Mouse (Mus musculus): Measurements from ENCODE around the gene Ube2t. TPM values are rescaled to one million over a fixed set of nuclear protein-coding genes. Genes with fewer than 3 reads are reported as not detected.

The Ube2t gene
- total and polyA plus RNA-seq, 3 experiments, result 3.2 to 5.9 (median 5.9) TPM

- intact Hi-C loops (cut with DNase I), result no loop called here
- Histone ChIP-seq H3K27ac (peak overlapping the region; percentile 62), H3K4me3 (no peak overlapping the region), H3K9ac (ENCODE audit: low read depth, low read length) (no peak overlapping the region), H3K36me3 (ENCODE audit: control insufficient read depth, insufficient read depth, low read length) (no peaks in the 10 kb centered on the region), H3K4me1 (ENCODE audit: control insufficient read depth, insufficient read depth, low read length) (peaks cover 12% of the 10 kb centered on the region), H3K27me3 (ENCODE audit: control insufficient read depth, insufficient read depth, low read length) (no peaks in the 10 kb centered on the region), H3K79me2 (replicated peaks; ENCODE audit: control insufficient read depth, insufficient read depth, low read length) (no peaks in the 10 kb centered on the region)
- TF ChIP-seq EP300 (IDR thresholded peaks at IDR 0.05; ENCODE audit: insufficient read depth, low read depth, low read length) (0 out of 2 replicates have a peak, but pooled peaks have one; percentile 28), CTCF (IDR thresholded peaks at IDR 0.05) (no peak), POLR2A (IDR thresholded peaks at IDR 0.05; ENCODE audit: insufficient read depth, low read depth, low read length) (no peak)
- DNase-seq, result peak; percentile 51 to 68
- WGBS, result 45% methylated on average over 2 of the region's 2 CpGs
These were observed 55.3 kb downstream of the Ube2t start for GRCm38 (mm10) chr1:135017656-135018015.

GRCm38 (mm10) chr1:135019087-135019774 is 56.9 kb downstream of the Ube2t start:
- DNase-seq, result no peak
- Histone ChIP-seq H3K27ac (no peak overlapping the region), H3K36me3 (ENCODE audit: control insufficient read depth, insufficient read depth, low read length) (no peaks in the 10 kb centered on the region), H3K4me1 (ENCODE audit: control insufficient read depth, insufficient read depth, low read length) (peaks cover 12% of the 10 kb centered on the region), H3K9ac (ENCODE audit: low read depth, low read length) (no peak overlapping the region), H3K27me3 (ENCODE audit: control insufficient read depth, insufficient read depth, low read length) (no peaks in the 10 kb centered on the region), H3K79me2 (replicated peaks; ENCODE audit: control insufficient read depth, insufficient read depth, low read length) (no peaks in the 10 kb centered on the region), H3K4me3 (no peak overlapping the region)
- WGBS, result 43% methylated on average over 13 of the region's 13 CpGs
- intact Hi-C loops (cut with DNase I), result no loop called here
- TF ChIP-seq POLR2A (IDR thresholded peaks at IDR 0.05; ENCODE audit: insufficient read depth, low read depth, low read length), result no peak

- no peak for DNase-seq
- H3K4me1 ChIP-seq (ENCODE audit: control insufficient read depth, insufficient read depth, low read length), result peaks cover 12% of the 10 kb centered on the region
- H3K79me2 ChIP-seq (replicated peaks; ENCODE audit: control insufficient read depth, insufficient read depth, low read length), result no peaks in the 10 kb centered on the region
- TF ChIP-seq POLR2A (IDR thresholded peaks at IDR 0.05; ENCODE audit: insufficient read depth, low read depth, low read length) (no peak), EP300 (IDR thresholded peaks at IDR 0.05; ENCODE audit: insufficient read depth, low read depth, low read length) (no peak), CTCF (IDR thresholded peaks at IDR 0.05) (no peak)
- intact Hi-C loops (cut with DNase I), result no loop called here
- no peak overlapping the region for H3K27ac ChIP-seq
- no peaks in the 10 kb centered on the region for H3K27me3 ChIP-seq (ENCODE audit: control insufficient read depth, insufficient read depth, low read length)
- no peak overlapping the region for H3K9ac ChIP-seq (ENCODE audit: low read depth, low read length)
- 91% methylated on average over 4 of the region's 4 CpGs for WGBS
- H3K4me3 ChIP-seq, result no peak overlapping the region
- H3K36me3 ChIP-seq (ENCODE audit: control insufficient read depth, insufficient read depth, low read length), result no peaks in the 10 kb centered on the region
These were observed 57.4 kb downstream of the Ube2t start for GRCm38 (mm10) chr1:135019775-135020167.

- Histone ChIP-seq H3K27me3 (ENCODE audit: control insufficient read depth, insufficient read depth, low read length) (no peaks in the 10 kb centered on the region), H3K27ac (no peak overlapping the region), H3K9ac (ENCODE audit: low read depth, low read length) (no peak overlapping the region), H3K4me1 (ENCODE audit: control insufficient read depth, insufficient read depth, low read length) (peaks cover 9% of the 10 kb centered on the region), H3K36me3 (ENCODE audit: control insufficient read depth, insufficient read depth, low read length) (no peaks in the 10 kb centered on the region), H3K4me3 (no peak overlapping the region), H3K79me2 (replicated peaks; ENCODE audit: control insufficient read depth, insufficient read depth, low read length) (no peaks in the 10 kb centered on the region)
- no peak for TF ChIP-seq CTCF (IDR thresholded peaks at IDR 0.05)
- no peak for TF ChIP-seq EP300 (IDR thresholded peaks at IDR 0.05; ENCODE audit: insufficient read depth, low read depth, low read length)
- TF ChIP-seq POLR2A (IDR thresholded peaks at IDR 0.05; ENCODE audit: insufficient read depth, low read depth, low read length), result no peak
- 81% methylated on average over 5 of the region's 5 CpGs for WGBS
- intact Hi-C loops (cut with DNase I), result no loop called here
- DNase-seq, result no peak
These were observed 58.0 kb downstream of the Ube2t start for GRCm38 (mm10) chr1:135020281-135020940.

GRCm38 (mm10) chr1:135020970-135021369 is 58.6 kb downstream of the Ube2t start:
- Histone ChIP-seq H3K27me3 (ENCODE audit: control insufficient read depth, insufficient read depth, low read length) (no peaks in the 10 kb centered on the region), H3K9ac (ENCODE audit: low read depth, low read length) (no peak overlapping the region), H3K79me2 (replicated peaks; ENCODE audit: control insufficient read depth, insufficient read depth, low read length) (no peaks in the 10 kb centered on the region), H3K4me3 (no peak overlapping the region), H3K4me1 (ENCODE audit: control insufficient read depth, insufficient read depth, low read length) (peaks cover 9% of the 10 kb centered on the region), H3K27ac (no peak overlapping the region), H3K36me3 (ENCODE audit: control insufficient read depth, insufficient read depth, low read length) (no peaks in the 10 kb centered on the region)
- TF ChIP-seq CTCF (IDR thresholded peaks at IDR 0.05) (no peak), POLR2A (IDR thresholded peaks at IDR 0.05; ENCODE audit: insufficient read depth, low read depth, low read length) (no peak), EP300 (IDR thresholded peaks at IDR 0.05; ENCODE audit: insufficient read depth, low read depth, low read length) (no peak)
- intact Hi-C loops (cut with DNase I), result no loop called here
- no peak for DNase-seq
- 11% methylated on average over 5 of the region's 5 CpGs for WGBS

GRCm38 (mm10) chr1:135021936-135022335 is 59.6 kb downstream of the Ube2t start:
- no peak for DNase-seq
- 78% methylated on average over 5 of the region's 5 CpGs for WGBS
- H3K4me3 ChIP-seq, result no peak overlapping the region
- no peak overlapping the region for H3K27ac ChIP-seq
- TF ChIP-seq EP300 (IDR thresholded peaks at IDR 0.05; ENCODE audit: insufficient read depth, low read depth, low read length) (no peak), POLR2A (IDR thresholded peaks at IDR 0.05; ENCODE audit: insufficient read depth, low read depth, low read length) (no peak), CTCF (IDR thresholded peaks at IDR 0.05) (no peak)
- H3K9ac ChIP-seq (ENCODE audit: low read depth, low read length), result no peak overlapping the region
- peaks cover 9% of the 10 kb centered on the region for H3K4me1 ChIP-seq (ENCODE audit: control insufficient read depth, insufficient read depth, low read length)
- intact Hi-C loops (cut with DNase I), result no loop called here
- no peaks in the 10 kb centered on the region for H3K27me3 ChIP-seq (ENCODE audit: control insufficient read depth, insufficient read depth, low read length)
- H3K36me3 ChIP-seq (ENCODE audit: control insufficient read depth, insufficient read depth, low read length), result no peaks in the 10 kb centered on the region
- no peaks in the 10 kb centered on the region for H3K79me2 ChIP-seq (replicated peaks; ENCODE audit: control insufficient read depth, insufficient read depth, low read length)

Measured in heart, adult 2 months (tissue).